Mouse (Mus musculus): ENCODE measurements around the gene Eif4a1.

- TF ChIP-seq TAL1 (IDR thresholded peaks at IDR 0.05; ENCODE audit: low read length) = no peak
- TF ChIP-seq GATA1 (IDR thresholded peaks at IDR 0.05; ENCODE audit: low read length) = no peak
Measured at GRCm38 (mm10) chr11:69689891-69690290, 17.7 kb upstream of the Eif4a1 start.
